Mouse (Mus musculus) gastrocnemius, adult 2 months (tissue): ENCODE measurements around the gene Fam19a2. TPM values are rescaled to one million over a fixed set of nuclear protein-coding genes. Genes with fewer than 3 reads are reported as not detected.

Experiments
- DNase-seq: peaks from one replicate; pipeline ENCODE4 v3.0.0; 2022
- H3K27ac ChIP-seq: fragments of 200-600 bp; 2 replicates; pipeline ENCODE4 v1.8.1; 2022; ENCODE audit warnings: mild to moderate bottlenecking
- H3K4me3 ChIP-seq: fragments of 200-600 bp; 2 replicates; pipeline ENCODE4 v1.8.1; 2022; ENCODE audit warnings: mild to moderate bottlenecking, moderate library complexity
- CTCF ChIP-seq: fragments of 200-600 bp; IDR thresholded peaks from 2 replicates; pipeline ENCODE4 v1.8.1; 2022; ENCODE audit warnings: antibody characterized with exemption, mild to moderate bottlenecking, moderate library complexity
- intact Hi-C: fragments of 180-260 bp; cut with DNase I; formaldehyde crosslinking; loops from one replicate; pipeline ENCODE4 v1.15.1; 2025
- total RNA-seq, 2 experiments: library from RNA; stranded (reverse); gene quantifications; 2 replicates each; pipeline ENCODE4 v1.2.3; 2021

Fam19a2 gene
- total RNA-seq, 2 experiments from 2014 or later, result not detected

DNA sequence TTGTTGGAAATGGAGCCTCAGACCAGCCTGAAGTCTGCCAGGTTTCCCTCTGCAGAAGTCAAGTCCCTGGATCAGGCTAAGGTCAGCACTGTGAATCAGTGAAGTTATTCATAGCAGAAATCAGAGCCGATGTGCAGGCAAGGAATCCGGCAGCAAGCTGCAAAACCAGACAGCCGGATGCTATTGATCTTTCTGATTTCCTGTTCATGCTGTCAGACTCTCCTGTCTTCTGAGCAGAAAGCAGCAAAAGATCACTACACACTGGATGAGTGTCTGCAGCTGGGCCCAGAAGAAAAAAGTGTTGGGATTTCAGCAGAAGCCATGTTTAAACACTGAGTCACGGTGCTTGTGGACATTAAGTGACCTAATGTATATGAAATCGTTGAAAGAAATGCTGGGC, 368.2 kb downstream of the Fam19a2 start:
- intact Hi-C loops, result no loop called here

GRCm38 (mm10) chr10:123636655-123637054, 372.9 kb downstream of the Fam19a2 start:
- Histone ChIP-seq H3K4me3 (no peak overlapping the region), H3K27ac (no peak overlapping the region)
- no peak for DNase-seq
- no peak for TF ChIP-seq CTCF
- intact Hi-C loops, result no loop called here

More for the DNA sequence above, 368.2 kb downstream of the Fam19a2 start:
- H3K4me3 ChIP-seq, result no peak overlapping the region
- no peak for DNase-seq
- no peak for TF ChIP-seq CTCF
- no peak overlapping the region for H3K27ac ChIP-seq

- Histone ChIP-seq H3K4me3 (no peak overlapping the region), H3K27ac (no peak overlapping the region)
- TF ChIP-seq CTCF, result no peak
- intact Hi-C loops, result no loop called here
- DNase-seq, result no peak
Observed at GRCm38 (mm10) chr10:123637496-123637895, 373.7 kb downstream of the Fam19a2 start.

DNA sequence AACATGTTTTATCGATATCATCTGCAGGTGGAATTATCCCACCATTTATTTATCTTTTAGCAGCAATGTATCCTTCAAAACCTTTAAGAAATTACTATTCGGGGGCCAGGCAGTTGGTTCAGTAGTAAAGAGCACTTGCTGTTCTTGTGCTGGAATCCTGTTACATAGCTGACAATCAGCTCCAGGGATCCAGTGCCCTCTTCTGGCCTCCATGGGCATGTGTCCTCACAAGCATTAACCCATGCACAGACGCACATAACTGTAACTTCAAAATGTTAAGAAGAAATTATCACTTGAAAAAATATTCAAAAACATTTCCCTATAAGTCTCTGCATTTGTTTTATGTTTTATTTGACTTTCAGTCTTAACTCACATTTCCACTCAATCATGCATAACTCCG, 381.8 kb downstream of the Fam19a2 start:
- peak; percentile 3; the same call in 1 of the 2 replicates for TF ChIP-seq CTCF
- Histone ChIP-seq H3K4me3 (no peak overlapping the region), H3K27ac (no peak overlapping the region)
- no peak for DNase-seq
- intact Hi-C loops, result no loop called here

DNA sequence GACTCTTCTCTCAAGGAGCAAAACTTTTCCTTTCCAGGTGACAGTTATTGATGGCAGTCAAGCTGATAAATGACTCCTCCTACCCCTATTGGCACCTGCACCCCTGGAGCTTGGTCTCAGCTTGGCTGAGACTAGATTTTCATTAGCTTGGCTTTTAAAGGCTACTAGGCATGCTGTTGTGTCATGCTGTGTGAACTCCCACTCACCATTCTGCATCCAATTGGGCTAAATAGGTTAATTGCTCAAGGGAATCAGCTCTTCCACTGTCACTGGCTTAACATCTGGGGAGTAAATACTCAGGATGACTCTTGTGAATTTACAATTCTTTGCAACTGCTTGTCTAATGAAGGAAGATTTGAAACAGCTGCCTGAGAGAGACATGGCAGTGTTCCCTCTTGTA, 407.4 kb downstream of the Fam19a2 start:
- intact Hi-C loops, result no loop called here
- Histone ChIP-seq H3K4me3 (no peak overlapping the region), H3K27ac (no peak overlapping the region)
- no peak for DNase-seq
- TF ChIP-seq CTCF, result no peak

DNA sequence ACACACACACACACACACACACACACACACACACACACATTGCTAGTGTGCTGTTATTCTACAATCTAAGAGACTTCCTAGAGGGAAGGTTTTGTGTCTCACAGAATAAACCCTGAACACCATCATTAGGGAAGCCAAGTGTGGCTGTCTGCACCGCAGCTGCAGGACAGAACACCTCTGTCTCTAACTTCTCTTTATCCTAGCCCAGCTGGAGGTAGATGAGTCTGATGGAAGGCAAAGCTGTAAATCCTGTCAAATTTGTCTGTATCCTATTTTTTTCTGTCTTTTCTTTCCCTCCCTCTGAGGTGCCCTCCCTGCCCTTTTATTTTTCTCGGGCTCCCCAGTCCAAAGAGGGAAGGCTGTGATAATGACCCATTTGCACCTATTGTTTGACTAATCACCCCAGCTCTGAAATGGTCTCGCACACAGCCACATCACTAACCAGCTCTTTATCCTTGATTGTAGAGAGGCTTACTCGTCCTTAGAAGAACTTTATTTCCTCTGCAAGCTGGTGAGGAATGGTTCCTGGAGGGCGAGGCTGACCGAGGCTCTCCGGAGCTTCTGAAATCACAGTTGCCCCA, 414.6 kb downstream of the Fam19a2 start:
- no peak overlapping the region for H3K4me3 ChIP-seq
- no peak for TF ChIP-seq CTCF
- no peak for DNase-seq
- H3K27ac ChIP-seq, result no peak overlapping the region
- intact Hi-C loops, result no loop called here

DNA sequence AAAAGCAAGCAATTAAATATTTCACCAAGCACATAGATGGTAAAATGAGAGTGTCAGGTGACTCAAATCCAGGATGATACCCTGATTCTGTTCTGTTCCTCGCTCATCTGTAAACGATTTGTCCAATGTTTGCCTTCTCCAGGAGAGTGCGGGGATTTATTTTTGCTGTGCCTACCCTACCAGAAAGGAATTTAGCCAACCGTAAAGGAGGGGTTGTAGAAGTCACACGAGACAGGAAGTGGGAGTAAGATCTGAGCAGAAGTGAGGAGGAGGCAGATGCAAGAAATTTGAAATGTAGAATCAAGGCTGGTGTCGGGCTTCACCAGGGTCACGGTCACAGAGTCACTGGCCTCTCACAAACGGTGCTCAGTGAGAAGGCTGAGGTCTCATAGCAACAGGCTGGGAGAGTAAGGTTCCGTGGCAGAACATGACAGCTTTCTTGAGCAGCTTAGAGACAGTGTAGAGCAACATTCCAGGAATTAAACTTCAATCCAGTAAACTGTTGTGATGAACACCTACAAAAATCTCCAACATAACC, 419.0 kb downstream of the Fam19a2 start:
- Histone ChIP-seq H3K4me3 (no peak overlapping the region), H3K27ac (no peak overlapping the region)
- DNase-seq, result no peak
- no peak for TF ChIP-seq CTCF
- intact Hi-C loops, result no loop called here

GRCm38 (mm10) chr10:123692186-123692925, 428.6 kb downstream of the Fam19a2 start:
- H3K4me3 ChIP-seq, result no peak overlapping the region
- DNase-seq, result no peak
- no peak overlapping the region for H3K27ac ChIP-seq
- intact Hi-C loops, result no loop called here
- TF ChIP-seq CTCF, result no peak

DNA sequence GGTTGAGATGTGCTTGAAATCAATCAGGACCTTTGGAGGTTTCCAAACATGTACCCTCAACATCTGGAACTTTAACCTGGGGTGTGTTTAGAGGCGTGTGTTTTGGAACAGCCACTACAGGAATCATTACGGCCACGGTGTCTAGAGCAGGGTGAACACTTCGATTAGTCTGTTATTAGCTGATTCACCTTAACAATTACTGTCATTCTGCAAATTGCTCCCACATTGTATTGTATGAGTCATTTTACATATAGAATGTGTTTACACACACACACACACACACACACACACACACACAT, 429.1 kb downstream of the Fam19a2 start:
- intact Hi-C loops, result no loop called here
- TF ChIP-seq CTCF, result no peak
- Histone ChIP-seq H3K4me3 (no peak overlapping the region), H3K27ac (no peak overlapping the region)
- no peak for DNase-seq

DNA sequence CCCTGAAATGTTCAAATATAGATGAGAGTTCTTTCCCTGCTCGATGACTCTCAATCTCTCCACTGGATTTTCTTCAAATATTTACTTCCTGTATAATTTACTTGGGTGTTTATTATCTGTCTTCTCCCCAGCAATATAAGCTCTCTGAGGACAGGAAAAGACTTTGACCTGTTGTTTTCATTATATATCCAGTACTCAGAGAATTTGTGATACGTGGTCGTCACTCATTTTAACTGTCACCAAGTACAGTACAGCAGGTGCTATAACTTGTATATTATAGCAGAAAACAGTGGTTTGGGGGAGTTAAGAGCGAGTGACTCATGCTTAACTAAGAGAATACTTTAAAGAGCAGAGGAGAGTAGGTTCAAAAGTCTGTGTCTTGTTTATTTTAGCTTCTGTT, 438.8 kb downstream of the Fam19a2 start:
- no peak for TF ChIP-seq CTCF
- intact Hi-C loops, result no loop called here
- H3K27ac ChIP-seq, result no peak overlapping the region
- no peak overlapping the region for H3K4me3 ChIP-seq
- no peak for DNase-seq

GRCm38 (mm10) chr10:123707026-123707425, 443.2 kb downstream of the Fam19a2 start:
- H3K4me3 ChIP-seq, result no peak overlapping the region

DNA sequence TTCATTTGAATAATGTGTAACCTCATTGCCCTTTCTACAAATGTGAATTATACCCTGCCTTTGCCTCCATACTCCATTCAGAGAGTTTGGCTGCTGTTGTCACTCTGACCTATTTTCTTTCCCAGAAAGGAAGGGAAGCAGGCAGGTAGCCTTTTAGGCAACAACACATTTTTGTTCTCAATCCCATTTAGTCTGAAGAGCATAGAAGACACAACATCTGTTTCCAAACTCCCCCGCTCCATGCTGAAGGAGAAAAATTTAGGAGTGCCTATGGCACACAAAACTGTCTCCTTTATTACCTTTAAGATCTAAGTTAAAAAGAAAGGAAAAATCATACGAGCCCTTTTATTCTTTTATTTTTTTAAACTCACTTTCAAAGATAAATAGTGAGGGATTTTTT, 446.9 kb downstream of the Fam19a2 start:
- no peak overlapping the region for H3K27ac ChIP-seq
- TF ChIP-seq CTCF, result no peak
- no peak overlapping the region for H3K4me3 ChIP-seq
- intact Hi-C loops, result no loop called here
- no peak for DNase-seq

More at GRCm38 (mm10) chr10:123707026-123707425, 443.2 kb downstream of the Fam19a2 start:
- intact Hi-C loops, result no loop called here
- TF ChIP-seq CTCF, result no peak
- no peak for DNase-seq
- no peak overlapping the region for H3K27ac ChIP-seq

DNA sequence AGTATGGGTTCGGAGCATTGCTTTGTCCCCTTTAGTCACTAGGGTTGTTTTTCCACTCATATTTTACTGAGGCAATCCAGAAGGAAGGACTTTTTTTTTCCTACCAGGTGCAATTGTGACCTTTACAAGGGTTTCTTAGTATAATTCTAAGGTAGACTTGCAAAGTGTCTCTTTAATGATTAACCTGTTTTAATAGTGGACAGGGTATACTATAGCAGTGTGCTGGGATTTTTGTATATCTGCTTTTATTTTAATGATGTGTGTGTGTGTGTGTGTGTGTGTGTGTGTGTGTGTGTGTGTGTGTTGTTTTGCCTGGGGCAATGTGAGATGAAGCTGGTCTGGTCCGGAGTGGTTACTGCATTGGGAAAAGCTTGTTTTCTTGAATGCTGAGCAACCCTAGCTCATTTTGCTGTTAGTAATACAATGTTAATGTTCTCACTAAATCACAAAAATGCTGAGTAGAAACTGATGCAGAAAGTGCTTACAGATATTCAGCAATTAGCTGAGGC, 458.2 kb downstream of the Fam19a2 start:
- no peak for DNase-seq
- intact Hi-C loops, result no loop called here
- no peak overlapping the region for H3K27ac ChIP-seq
- no peak overlapping the region for H3K4me3 ChIP-seq
- TF ChIP-seq CTCF, result no peak
